ENCODE assay signal across 12 mouse cellular contexts in genomic region chr2:73580166-73580565, GRCm38 (mm10). TPM values are rescaled to one million over a fixed set of nuclear protein-coding genes. Genes with fewer than 3 reads are reported as not detected.
"Had no signal": no experiment of that assay in that cellular context is flagged by ENCODE, and none has a peak within 500 bp of the region (broad histone marks: within the 10 kb centered on the region; RNA-seq: fewer than 3 reads in every experiment).

TSS of gene Chrna1 (minus strand) at chr2:73580338.

- H3K36me3 ChIP-seq: liver, embryonic 13.5 days; lung, embryonic 15.5 days; midbrain, embryonic 12.5 days; neural tube, embryonic 15.5 days had no signal

- H3K4me2 ChIP-seq: liver, embryonic 13.5 days; lung, embryonic 15.5 days; midbrain, embryonic 12.5 days; neural tube, embryonic 15.5 days had no signal

- H3K9ac ChIP-seq: liver, embryonic 13.5 days; liver, postnatal 0 days; lung, embryonic 15.5 days; midbrain, embryonic 12.5 days; neural tube, embryonic 15.5 days had no signal

- H3K27ac ChIP-seq: liver, embryonic 13.5 days; lung, embryonic 15.5 days; midbrain, embryonic 12.5 days; neural tube, embryonic 15.5 days had no signal

- H3K27me3 ChIP-seq: liver, embryonic 13.5 days; lung, embryonic 15.5 days had no signal

- H3K9me3 ChIP-seq: liver, embryonic 13.5 days; lung, embryonic 15.5 days; midbrain, embryonic 12.5 days; neural tube, embryonic 15.5 days had no signal

- H3K4me3 ChIP-seq: liver, embryonic 13.5 days; lung, embryonic 15.5 days; midbrain, embryonic 12.5 days; neural tube, embryonic 15.5 days had no signal

- DNase-seq: kidney, adult 18-20 months; kidney, postnatal 14 days; layer of hippocampus, postnatal 36 days; liver; liver, embryonic 13.5 days; liver, postnatal 0 days; thymus, postnatal 36 days had no signal

- ATAC-seq: liver, postnatal 0 days had no signal

RNA-seq across cellular contexts. Expression of gene Chrna1, which starts in this region (rescaled TPM):
- polyA plus RNA-seq: large intestine, adult 2 months; spleen, adult 2 months had no signal
